Mouse (Mus musculus) neural tube, embryonic 14.5 days (tissue): Measurements from ENCODE around the gene Rinl. TPM values are rescaled to one million over a fixed set of nuclear protein-coding genes. Genes with fewer than 3 reads are reported as not detected.

Experiments used
- ATAC-seq: fragments of 200-750 bp; cut with Nextera tagmentation; 2 replicates; pipeline ENCODE4 v1.8.0; 2017; ENCODE audit warnings: low read depth, mild to moderate bottlenecking, moderate TSS enrichment, moderate library complexity
- H3K27ac ChIP-seq: fragments of 300-500 bp; sonication (generic); 2 replicates; pipeline ENCODE4 v1.5.1; 2014; ENCODE audit warnings: low read depth, mild to moderate bottlenecking, control low read depth, low read length, moderate library complexity, mixed read lengths
- H3K27me3 ChIP-seq: fragments of 300-500 bp; sonication (generic); 2 replicates; pipeline ENCODE4 v1.6.1; 2014; ENCODE audit warnings: low read length; ENCODE audit not compliant: control insufficient read depth, insufficient read depth
- H3K36me3 ChIP-seq: fragments of 300-500 bp; sonication (generic); 2 replicates; pipeline ENCODE4 v1.6.1; 2014; ENCODE audit warnings: low read length, mixed read lengths; ENCODE audit not compliant: control insufficient read depth, insufficient read depth
- H3K4me1 ChIP-seq: fragments of 300-500 bp; sonication (generic); 2 replicates; pipeline ENCODE4 v1.6.1; 2014; ENCODE audit warnings: low read length; ENCODE audit not compliant: control insufficient read depth, insufficient read depth
- H3K4me2 ChIP-seq: fragments of 300-500 bp; sonication (generic); 2 replicates; pipeline ENCODE4 v1.6.1; 2014; ENCODE audit warnings: mild to moderate bottlenecking, low read depth, low read length, control low read depth
- H3K4me3 ChIP-seq: fragments of 300-500 bp; sonication (generic); 2 replicates; pipeline ENCODE4 v1.5.1; 2014; ENCODE audit warnings: low read depth, low read length, control low read depth, mixed read lengths
- H3K9ac ChIP-seq: fragments of 300-500 bp; sonication (generic); replicated peaks from 2 replicates; pipeline ENCODE4 v1.6.1; 2014; ENCODE audit warnings: low read depth, mild to moderate bottlenecking, control low read depth, low read length, mixed read lengths
- H3K9me3 ChIP-seq: fragments of 300-500 bp; sonication (generic); 2 replicates; pipeline ENCODE4 v1.6.1; 2016; ENCODE audit warnings: low read length; ENCODE audit not compliant: control insufficient read depth
- WGBS: fragments of 180-500 bp; shearing (Covaris S2); extraction: QIAGEN DNeasy Blood & Tissue Kit; methylation state at CpG from one replicate; pipeline ENCODE4 v1.1.7; 2014; 5-methylcytosine and 5-hydroxymethylcytosine counted together
- polyA plus RNA-seq: library from polyadenylated mRNA; unstranded; fragments of >200 nt; fragmentation: Nextera tagmentation; extraction: Ambion mirVana; gene quantifications from 2 replicates; pipeline ENCODE4 v1.2.1, GENCODE M21; 2014

The Rinl gene
- polyA plus RNA-seq, 1 experiment from 2014 or later: 1.6 TPM

DNA sequence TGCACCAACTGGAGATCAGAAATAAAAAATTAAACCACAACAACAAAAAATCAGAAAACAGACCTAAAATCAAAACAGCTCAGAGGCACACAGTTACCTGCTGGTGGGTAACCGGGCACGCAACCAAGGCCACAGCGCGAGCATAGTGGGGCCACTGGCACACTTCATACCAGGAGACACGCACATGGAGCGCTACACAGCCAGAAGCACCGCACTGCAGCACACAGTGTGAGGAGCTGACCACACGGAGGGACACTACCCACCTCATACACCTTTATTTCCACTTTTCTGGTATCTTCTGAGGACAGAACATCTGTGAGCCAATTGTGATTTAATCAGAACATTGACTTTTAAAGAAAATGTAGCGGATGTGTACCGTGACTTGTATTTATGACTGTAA is 28.2 kb downstream of the Rinl start:
- WGBS: 93% methylated on average over 10 of the region's 10 CpGs
- H3K27ac ChIP-seq: no peak overlapping the region
- H3K36me3 ChIP-seq: peaks cover 89% of the 10 kb centered on the region
- H3K4me1 ChIP-seq: peaks cover 20% of the 10 kb centered on the region
- no peak overlapping the region for H3K4me3 ChIP-seq
- H3K4me2 ChIP-seq: no peak overlapping the region
- no peak overlapping the region for H3K9ac ChIP-seq
- H3K27me3 ChIP-seq: no peaks in the 10 kb centered on the region
- no peaks in the 10 kb centered on the region for H3K9me3 ChIP-seq
- no peak for ATAC-seq

DNA sequence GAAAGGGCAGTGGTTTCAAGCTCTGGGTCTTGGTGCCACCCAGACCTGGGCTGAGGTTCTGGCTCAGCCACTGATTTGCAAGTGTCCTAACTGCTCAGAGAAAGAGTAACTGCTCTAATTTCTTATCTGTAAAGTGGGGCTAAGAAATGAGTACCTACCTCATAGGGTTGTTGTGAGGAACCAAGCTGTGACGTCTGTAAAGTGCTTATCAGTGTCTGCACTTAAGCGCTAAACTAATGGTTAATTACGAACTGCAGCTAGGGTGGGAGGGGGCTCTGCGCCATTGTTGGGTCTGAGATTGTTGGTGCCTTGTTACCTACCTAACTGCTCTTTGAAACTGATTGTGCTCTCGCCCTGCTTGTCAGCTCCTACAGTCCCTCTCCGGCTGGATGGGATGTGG is 28.8 kb downstream of the Rinl start:
- H3K27me3 ChIP-seq: no peaks in the 10 kb centered on the region
- H3K4me1 ChIP-seq: peaks cover 14% of the 10 kb centered on the region
- no peaks in the 10 kb centered on the region for H3K9me3 ChIP-seq
- no peak overlapping the region for H3K27ac ChIP-seq
- H3K4me2 ChIP-seq: no peak overlapping the region
- no peak overlapping the region for H3K9ac ChIP-seq
- no peak for ATAC-seq
- no peak overlapping the region for H3K4me3 ChIP-seq
- peaks cover 91% of the 10 kb centered on the region for H3K36me3 ChIP-seq
- 58% methylated on average over 6 of the region's 6 CpGs for WGBS

DNA sequence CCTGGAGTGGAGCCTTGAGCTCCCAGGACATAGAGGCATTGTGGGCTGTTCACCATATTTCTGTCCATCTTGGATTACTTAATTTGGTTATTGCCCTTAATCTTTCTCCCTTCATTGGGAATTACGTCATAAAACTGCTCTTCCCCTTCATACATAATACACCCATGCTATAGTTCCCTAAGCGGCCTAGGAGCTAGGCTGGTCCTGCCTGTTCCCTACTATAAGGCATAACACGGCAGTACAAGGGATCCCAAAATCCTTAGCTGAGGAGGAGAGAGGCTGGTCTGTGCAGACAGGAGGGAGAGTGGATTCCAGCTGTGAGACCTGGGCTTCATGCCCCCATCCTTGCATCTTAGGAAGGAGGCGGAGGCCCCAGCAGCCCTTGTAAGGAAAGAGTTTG is 29.2 kb downstream of the Rinl start:
- no peak for ATAC-seq
- no peak overlapping the region for H3K27ac ChIP-seq
- no peak overlapping the region for H3K4me3 ChIP-seq
- peaks cover 93% of the 10 kb centered on the region for H3K36me3 ChIP-seq
- H3K4me1 ChIP-seq: peaks cover 9% of the 10 kb centered on the region
- H3K27me3 ChIP-seq: no peaks in the 10 kb centered on the region
- no peaks in the 10 kb centered on the region for H3K9me3 ChIP-seq
- no peak overlapping the region for H3K4me2 ChIP-seq
- no peak overlapping the region for H3K9ac ChIP-seq
- WGBS: 71% methylated on average over 4 of the region's 4 CpGs

DNA sequence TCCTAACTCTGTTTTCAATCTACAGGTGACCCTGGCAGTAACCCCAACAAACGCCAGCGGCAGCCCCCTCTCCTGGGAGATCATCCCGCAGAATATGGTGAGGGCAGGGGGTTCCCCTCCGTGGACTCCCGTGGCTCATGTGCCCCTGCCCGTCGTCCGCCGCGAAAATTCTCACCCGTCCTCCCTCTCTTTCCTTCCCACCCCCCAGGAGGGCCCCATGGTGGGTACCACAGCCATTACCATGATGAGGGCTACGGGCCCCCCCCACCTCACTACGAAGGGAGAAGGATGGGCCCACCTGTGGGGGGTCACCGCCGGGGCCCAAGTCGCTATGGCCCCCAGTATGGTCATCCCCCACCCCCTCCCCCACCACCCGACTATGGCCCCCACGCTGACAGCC is 29.7 kb downstream of the Rinl start:
- 90% methylated on average over 15 of the region's 18 CpGs for WGBS
- H3K9ac ChIP-seq: no peak overlapping the region
- H3K4me3 ChIP-seq: no peak overlapping the region
- ATAC-seq: no peak
- H3K4me2 ChIP-seq: no peak overlapping the region
- no peaks in the 10 kb centered on the region for H3K9me3 ChIP-seq
- peaks cover 88% of the 10 kb centered on the region for H3K36me3 ChIP-seq
- H3K4me1 ChIP-seq: peaks cover 8% of the 10 kb centered on the region; the same call in 1 of the 2 replicates
- H3K27me3 ChIP-seq: no peaks in the 10 kb centered on the region
- H3K27ac ChIP-seq: no peak overlapping the region

DNA sequence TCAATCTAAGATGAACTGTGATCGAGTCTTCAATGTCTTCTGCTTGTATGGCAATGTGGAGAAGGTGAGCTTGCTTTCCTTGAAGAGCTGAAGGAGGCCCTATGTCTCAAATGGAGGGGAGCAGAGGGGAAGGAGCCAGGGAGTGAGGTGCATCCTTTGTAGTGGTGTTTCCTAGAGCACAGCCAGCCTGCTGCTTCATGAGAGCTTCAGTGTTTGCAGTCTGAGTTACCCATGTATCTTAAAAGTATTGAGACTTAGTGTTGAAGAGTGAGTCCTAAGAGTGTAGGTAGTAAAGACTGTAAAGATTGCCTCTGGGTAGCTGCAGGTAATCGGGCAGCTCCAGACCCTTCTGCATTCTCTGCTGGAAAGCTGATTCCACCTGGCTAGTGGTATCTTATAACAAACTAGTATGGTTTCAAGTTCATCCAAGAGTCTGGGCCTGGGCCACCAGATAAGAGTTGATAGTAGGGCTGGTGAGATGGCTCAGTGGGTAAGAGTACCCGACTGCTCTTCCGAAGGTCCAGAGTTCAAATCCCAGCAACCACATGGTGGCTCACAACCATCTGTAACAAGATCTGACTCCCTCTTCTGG is 30.2 kb downstream of the Rinl start:
- WGBS: 87% methylated on average over 4 of the region's 4 CpGs
- no peaks in the 10 kb centered on the region for H3K27me3 ChIP-seq
- H3K4me1 ChIP-seq: 0 out of 2 replicates have a peak, but pooled peaks cover 8% of the 10 kb centered on the region
- no peak overlapping the region for H3K4me2 ChIP-seq
- no peaks in the 10 kb centered on the region for H3K9me3 ChIP-seq
- peaks cover 83% of the 10 kb centered on the region for H3K36me3 ChIP-seq
- no peak overlapping the region for H3K9ac ChIP-seq
- H3K27ac ChIP-seq: no peak overlapping the region
- no peak overlapping the region for H3K4me3 ChIP-seq
- no peak for ATAC-seq

DNA sequence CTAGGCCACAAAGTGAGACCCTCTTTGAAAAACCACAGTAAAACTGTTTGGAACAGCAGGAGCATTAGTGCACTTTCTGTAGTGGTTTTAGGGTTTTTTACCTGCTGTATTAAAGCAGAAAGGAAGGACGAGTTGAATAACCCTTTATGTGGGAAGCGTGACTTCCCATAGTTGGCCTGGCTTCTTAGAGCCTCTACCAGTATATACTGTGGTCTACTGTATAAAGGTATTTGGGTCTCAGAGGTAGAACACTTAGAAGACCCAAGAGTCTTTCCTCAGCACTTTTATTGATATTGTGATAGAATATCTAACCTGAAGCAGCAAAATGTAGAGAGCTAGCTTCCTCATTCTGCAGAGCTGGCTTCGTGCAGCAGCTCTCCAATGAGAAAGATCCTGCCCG is 30.8 kb downstream of the Rinl start:
- 0 out of 2 replicates have a peak, but pooled peaks cover 10% of the 10 kb centered on the region for H3K4me1 ChIP-seq
- H3K4me3 ChIP-seq: no peak overlapping the region
- H3K27me3 ChIP-seq: no peaks in the 10 kb centered on the region
- no peak overlapping the region for H3K9ac ChIP-seq
- H3K9me3 ChIP-seq: no peaks in the 10 kb centered on the region
- H3K36me3 ChIP-seq: peaks cover 77% of the 10 kb centered on the region
- no peak for ATAC-seq
- no peak overlapping the region for H3K27ac ChIP-seq
- no peak overlapping the region for H3K4me2 ChIP-seq
- WGBS: 75% methylated on average over 4 of the region's 4 CpGs

DNA sequence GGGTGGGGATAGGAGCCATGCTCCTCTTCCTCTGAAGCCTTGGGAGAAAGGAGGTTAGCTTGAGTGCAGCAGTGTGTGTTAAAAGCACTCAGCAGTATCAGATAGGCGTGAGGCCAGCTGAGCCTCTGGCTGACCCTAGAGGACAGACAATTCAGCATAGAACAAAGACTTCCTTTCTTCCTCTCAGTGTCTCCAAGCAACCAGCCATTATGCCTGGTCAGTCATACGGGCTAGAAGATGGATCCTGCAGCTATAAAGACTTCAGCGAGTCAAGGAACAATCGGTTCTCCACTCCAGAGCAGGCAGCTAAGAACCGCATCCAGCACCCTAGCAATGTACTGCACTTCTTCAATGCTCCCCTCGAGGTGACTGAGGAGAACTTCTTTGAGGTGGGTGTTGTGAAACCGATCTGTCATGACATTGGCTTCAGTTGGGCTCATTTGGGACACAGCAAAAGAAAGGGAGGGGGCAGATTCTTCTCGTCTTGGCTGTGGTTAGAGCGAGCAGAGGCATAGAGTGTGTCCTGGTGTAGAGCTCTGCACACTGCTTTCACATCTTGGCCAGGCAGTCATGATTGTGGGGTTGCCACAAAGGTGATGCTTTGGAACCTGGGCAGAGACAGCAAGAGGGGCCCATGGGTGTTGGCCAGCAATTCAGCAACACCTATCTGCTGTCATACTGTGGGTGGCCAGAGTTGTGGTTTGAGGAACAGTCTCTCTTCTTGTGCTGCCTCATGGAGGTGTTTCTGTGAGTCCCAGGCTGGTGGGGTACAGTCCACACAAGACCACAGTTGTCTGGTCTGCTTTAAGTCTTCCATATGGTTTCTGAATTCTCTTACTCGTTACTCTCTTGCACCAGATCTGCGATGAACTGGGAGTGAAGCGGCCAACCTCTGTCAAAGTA is 31.8 kb downstream of the Rinl start:
- no peak for ATAC-seq
- H3K36me3 ChIP-seq: peaks cover 67% of the 10 kb centered on the region
- no peak overlapping the region for H3K9ac ChIP-seq
- no peak overlapping the region for H3K4me3 ChIP-seq
- H3K9me3 ChIP-seq: no peaks in the 10 kb centered on the region
- H3K4me1 ChIP-seq: peaks cover 8% of the 10 kb centered on the region; the same call in 1 of the 2 replicates
- H3K4me2 ChIP-seq: no peak overlapping the region
- no peaks in the 10 kb centered on the region for H3K27me3 ChIP-seq
- WGBS: 33% methylated on average over 12 of the region's 12 CpGs
- peak overlapping the region; percentile 52 for H3K27ac ChIP-seq

DNA sequence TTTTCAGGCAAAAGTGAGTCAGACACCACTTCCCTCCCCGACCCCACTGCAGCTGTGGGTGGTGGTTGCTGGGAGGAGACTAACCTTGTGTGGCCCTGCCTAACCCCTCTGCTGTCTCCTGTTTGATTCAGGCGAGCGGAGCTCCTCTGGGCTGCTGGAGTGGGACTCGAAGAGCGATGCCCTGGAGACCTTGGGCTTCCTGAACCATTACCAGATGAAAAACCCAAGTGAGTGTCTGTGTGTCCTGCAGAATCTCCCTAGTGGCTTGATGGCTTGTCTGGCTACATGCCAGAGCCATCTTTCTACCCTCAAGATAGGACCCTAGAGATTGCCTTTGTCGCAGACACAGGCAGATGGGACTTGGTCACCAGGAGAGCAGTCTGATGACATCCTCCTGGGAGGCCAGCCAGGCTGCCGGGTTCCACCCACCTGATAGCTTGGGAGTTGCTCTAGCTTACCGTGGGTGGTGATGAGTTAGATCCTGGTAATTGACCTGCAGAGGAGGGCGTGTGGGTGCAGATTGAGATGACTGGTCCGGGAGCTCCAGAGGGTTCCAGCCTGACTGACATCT is 32.6 kb downstream of the Rinl start:
- Histone ChIP-seq H3K27ac (peak overlapping the region; percentile 52), H3K9me3 (no peaks in the 10 kb centered on the region), H3K27me3 (no peaks in the 10 kb centered on the region), H3K4me2 (no peak overlapping the region), H3K9ac (no peak overlapping the region), H3K4me1 (peaks cover 13% of the 10 kb centered on the region; the same call in 1 of the 2 replicates), H3K4me3 (no peak overlapping the region), H3K36me3 (peaks cover 59% of the 10 kb centered on the region)
- ATAC-seq: no peak
- WGBS: 52% methylated on average over 10 of the region's 10 CpGs

DNA sequence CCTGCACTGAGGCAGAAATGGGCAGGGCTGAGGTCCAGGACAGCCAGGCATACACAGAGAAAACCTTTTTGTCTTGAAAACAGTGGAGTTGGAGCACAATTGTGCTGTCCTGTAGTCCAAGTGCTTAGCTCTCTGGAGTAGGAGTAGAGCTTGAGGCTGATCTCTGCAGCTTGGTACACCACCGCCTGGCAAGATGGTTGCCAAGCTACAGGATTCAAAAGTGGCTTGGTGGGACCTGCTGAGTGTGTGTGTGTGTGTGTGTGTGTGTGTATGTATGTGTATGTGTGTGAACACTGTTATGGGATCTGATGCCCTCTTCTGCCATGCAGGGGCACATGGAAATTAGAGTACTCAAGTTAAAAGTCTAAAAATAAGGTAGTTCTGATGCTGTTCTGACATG is 33.8 kb downstream of the Rinl start:
- no peak for ATAC-seq
- 76% methylated on average over 1 of the region's 1 CpGs for WGBS
- Histone ChIP-seq H3K4me2 (no peak overlapping the region), H3K4me1 (peaks cover 13% of the 10 kb centered on the region; the same call in 1 of the 2 replicates), H3K9me3 (no peaks in the 10 kb centered on the region), H3K9ac (no peak overlapping the region), H3K36me3 (peaks cover 48% of the 10 kb centered on the region), H3K27ac (peak overlapping the region; percentile 34; the same call in 1 of the 2 replicates), H3K4me3 (no peak overlapping the region), H3K27me3 (no peaks in the 10 kb centered on the region)
